Mouse (Mus musculus) frontal cortex, postnatal 36 days (tissue): ENCODE results near the gene Alx3.

ENCODE experiments used
- DNase-seq, 2 experiments: peaks; one replicate each; pipeline ENCODE4 v3.0.0; 2022; ENCODE audit warnings: low spot score in 2 of 2

The Alx3 gene

GRCm38 (mm10) chr3:107594662-107595263, at the start of gene Alx3:
Gene Alx3 (plus strand): TSS chr3:107595031.
- no peak for DNase-seq

- no peak for DNase-seq
Observed at GRCm38 (mm10) chr3:107545278-107545677, 49.6 kb upstream of the Alx3 start.

- no peak for DNase-seq
Observed at GRCm38 (mm10) chr3:107545716-107546412, 49.0 kb upstream of the Alx3 start.

DNA sequence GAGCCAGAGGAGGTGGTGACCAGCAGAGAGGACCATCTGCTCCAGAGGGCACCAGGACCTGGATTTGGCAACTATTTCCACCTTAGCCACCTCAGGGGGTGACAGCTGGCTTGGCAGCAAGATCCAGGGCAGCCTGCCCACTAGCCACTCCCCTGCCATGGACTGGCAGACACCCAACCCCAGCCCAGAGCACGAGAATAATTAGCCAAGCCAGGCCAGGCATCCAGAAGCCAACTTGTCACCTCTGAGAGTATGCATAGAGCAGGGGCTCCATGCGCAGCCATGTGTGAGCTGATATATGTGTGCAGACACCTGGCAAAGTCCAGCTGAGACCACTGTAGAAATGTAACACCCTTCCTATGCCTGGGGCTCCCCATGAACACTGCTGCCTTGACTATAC, 47.9 kb upstream of the Alx3 start:
- DNase-seq: no peak

DNA sequence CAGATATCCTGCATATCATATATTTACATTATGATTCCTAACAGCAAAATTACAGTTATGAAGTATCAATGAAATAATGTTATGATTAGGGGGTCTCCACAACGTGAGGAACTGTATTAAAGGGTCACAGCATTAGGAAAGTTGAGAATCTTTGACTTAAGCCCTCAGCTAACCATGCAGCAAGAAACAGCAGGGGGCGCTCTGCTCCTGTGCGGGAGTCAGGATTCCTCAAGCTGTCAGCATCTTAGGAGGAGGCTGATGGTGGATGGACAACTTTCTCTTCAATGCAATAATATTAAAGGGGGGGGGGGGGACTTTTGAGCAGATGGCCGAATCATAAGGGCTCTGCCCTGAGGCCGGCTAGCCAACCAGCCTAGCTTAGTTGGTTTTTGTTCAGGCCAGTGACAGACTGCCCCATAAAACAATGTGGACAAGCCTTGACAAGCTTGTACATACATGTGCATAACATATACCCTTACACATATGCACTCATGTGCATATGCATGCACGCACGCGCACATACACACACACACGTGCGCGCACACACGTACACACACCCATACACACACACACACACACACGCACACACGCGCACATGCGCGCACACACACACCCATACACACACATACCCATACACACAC, 44.3 kb upstream of the Alx3 start:
- DNase-seq: peak; percentile 64 to 72

- no peak for DNase-seq
Observed at GRCm38 (mm10) chr3:107554842-107555241, 40.0 kb upstream of the Alx3 start, which contains the start of gene Ubl4b. Gene Ubl4b (minus strand): TSS chr3:107555073.

- no peak for DNase-seq
Observed at GRCm38 (mm10) chr3:107558740-107559139, 36.1 kb upstream of the Alx3 start.

- peak; percentile 38 to 69 for DNase-seq
Observed at GRCm38 (mm10) chr3:107559183-107559582, 35.6 kb upstream of the Alx3 start.

DNA sequence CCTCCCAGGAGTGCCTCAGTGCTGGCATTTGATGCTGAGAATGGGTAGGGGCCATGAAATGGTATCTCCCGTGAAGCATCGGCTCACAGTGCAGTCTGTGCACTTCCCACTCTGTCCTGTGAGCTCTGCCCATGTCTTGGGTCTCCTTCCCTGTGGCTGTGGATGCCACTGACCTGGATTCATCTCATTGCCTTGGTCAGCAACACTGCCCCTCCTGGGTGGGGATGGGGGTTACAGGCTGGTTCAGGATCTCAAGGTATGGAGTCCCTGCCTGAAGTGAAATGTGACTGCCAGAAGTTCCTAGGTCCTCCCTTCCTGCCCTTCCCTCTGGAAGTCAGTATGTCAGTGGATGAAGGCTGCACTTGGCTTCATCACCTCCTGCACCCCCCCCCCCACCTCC, 32.7 kb upstream of the Alx3 start:
- no peak for DNase-seq

- DNase-seq: no peak
Observed at GRCm38 (mm10) chr3:107562591-107562990, 32.2 kb upstream of the Alx3 start.

- no peak for DNase-seq
Observed at GRCm38 (mm10) chr3:107563880-107564279, 31.0 kb upstream of the Alx3 start.

DNA sequence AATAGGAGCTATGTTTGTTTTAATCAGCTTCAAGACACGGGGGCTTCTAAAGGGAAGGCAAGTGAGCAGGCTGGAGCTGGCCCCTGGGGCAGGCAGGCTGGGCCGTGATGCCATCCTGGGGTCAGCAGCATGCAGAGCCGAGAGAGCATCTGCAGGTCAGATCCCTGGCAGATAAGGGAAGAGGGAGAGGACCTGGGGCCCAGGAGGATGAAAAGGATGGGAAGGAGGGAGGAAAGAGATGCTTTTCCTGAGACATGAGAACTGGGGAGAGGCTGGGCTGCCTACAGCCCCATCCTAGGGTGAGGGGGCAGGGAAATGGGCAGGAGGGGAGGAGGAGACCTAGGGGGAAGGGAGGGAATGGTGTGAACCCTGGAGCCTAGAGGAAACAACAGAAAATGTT, 29.5 kb upstream of the Alx3 start:
- DNase-seq: no peak

DNA sequence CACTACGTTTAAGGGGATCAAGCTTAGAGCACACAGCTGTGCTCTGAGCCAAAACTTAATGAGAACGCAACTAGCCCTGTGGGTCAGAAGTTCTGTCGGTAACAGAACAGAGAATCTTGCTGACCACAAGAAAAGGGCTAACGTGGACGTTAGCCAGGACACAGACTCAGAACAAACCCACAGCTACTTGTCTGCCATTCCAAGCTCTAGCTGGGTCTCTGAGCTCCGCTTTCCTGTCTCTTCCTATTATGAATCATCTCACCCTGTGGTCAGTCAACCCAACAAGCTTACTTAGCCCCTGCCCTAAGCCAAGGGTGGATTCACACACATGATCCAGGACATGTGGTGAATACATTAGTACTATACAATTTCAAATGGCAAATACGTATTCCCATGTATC, 27.1 kb upstream of the Alx3 start:
- no peak for DNase-seq

- DNase-seq: no peak
Observed at GRCm38 (mm10) chr3:107568721-107569120, 26.1 kb upstream of the Alx3 start.

- peak in 1 of 2 experiments; percentile 20 for DNase-seq
Observed at GRCm38 (mm10) chr3:107571205-107571604, 23.6 kb upstream of the Alx3 start.

- DNase-seq: no peak
Observed at GRCm38 (mm10) chr3:107576807-107577206, 18.0 kb upstream of the Alx3 start.

DNA sequence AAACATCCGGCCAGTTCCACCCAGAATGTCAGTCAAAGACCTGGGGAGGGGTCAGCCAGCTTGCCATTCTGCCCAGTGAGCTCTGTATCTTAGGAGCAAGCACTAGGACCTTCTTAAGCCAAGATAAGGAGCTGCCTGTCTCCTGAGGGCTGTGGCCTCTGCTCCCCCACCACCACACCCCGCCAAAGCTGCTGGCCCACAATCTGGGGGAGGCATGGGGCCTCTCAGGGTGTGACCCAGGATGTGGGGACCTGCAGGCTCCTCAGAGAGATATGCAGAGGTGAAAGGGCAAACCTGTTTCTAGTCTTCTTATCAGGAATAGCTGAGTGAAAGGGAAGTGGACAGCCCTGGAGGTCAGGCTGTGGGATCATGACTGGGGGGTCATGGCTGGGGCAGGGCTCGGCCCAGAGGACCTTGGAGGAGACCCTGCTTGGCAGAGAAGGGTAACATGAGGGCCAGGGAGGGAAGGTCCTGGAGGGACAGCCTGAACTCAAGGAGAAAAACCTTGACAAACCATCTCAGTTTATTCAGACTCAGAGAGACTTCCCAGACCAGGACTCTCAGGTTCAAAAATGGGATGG, 16.9 kb upstream of the Alx3 start:
- DNase-seq: no peak

GRCm38 (mm10) chr3:107579466-107579865, 15.4 kb upstream of the Alx3 start:
- peak; percentile 57 to 79 for DNase-seq

- DNase-seq: no peak
Observed at GRCm38 (mm10) chr3:107581103-107582010, 13.5 kb upstream of the Alx3 start.

GRCm38 (mm10) chr3:107582130-107582874, 12.5 kb upstream of the Alx3 start:
- no peak for DNase-seq
